Mouse (Mus musculus) forebrain, embryonic 16.5 days (tissue): Measurements from ENCODE around the gene Diablo. TPM values are rescaled to one million over a fixed set of nuclear protein-coding genes. Genes with fewer than 3 reads are reported as not detected.

Experiments
- ATAC-seq: fragments of 200-750 bp; cut with Nextera tagmentation; 2 replicates; pipeline ENCODE4 v1.8.0; 2017; ENCODE audit warnings: mild to moderate bottlenecking, moderate library complexity
- H3K27ac ChIP-seq: fragments of 300-500 bp; sonication (generic); 2 replicates; pipeline ENCODE4 v1.5.1; 2014; ENCODE audit warnings: low read length, control low read depth
- H3K27me3 ChIP-seq: fragments of 300-500 bp; sonication (generic); replicated peaks from 2 replicates; pipeline ENCODE4 v1.6.1; 2014; ENCODE audit warnings: low read length; ENCODE audit not compliant: control insufficient read depth, insufficient read depth
- H3K36me3 ChIP-seq: fragments of 300-500 bp; sonication (generic); 2 replicates; pipeline ENCODE4 v1.6.1; 2014; ENCODE audit not compliant: control insufficient read depth, insufficient read depth
- H3K4me1 ChIP-seq: fragments of 300-500 bp; sonication (generic); replicated peaks from 2 replicates; pipeline ENCODE4 v1.6.1; 2014; ENCODE audit warnings: low read length; ENCODE audit not compliant: control insufficient read depth, insufficient read depth
- H3K4me2 ChIP-seq: fragments of 300-500 bp; sonication (generic); 2 replicates; pipeline ENCODE4 v1.6.1; 2014; ENCODE audit warnings: mild to moderate bottlenecking, low read length, control low read depth
- H3K4me3 ChIP-seq: fragments of 300-500 bp; sonication (generic); replicated peaks from 2 replicates; pipeline ENCODE4 v1.5.1; 2014; ENCODE audit warnings: mild to moderate bottlenecking, low read length, control low read depth
- H3K9ac ChIP-seq: fragments of 300-500 bp; sonication (generic); replicated peaks from 2 replicates; pipeline ENCODE4 v1.6.1; 2014; ENCODE audit warnings: low read depth, low read length, control low read depth
- H3K9me3 ChIP-seq: fragments of 300-500 bp; sonication (generic); 2 replicates; pipeline ENCODE4 v1.6.1; 2016; ENCODE audit warnings: low read length; ENCODE audit not compliant: control insufficient read depth
- WGBS: fragments of 180-500 bp; shearing (Covaris S2); extraction: QIAGEN DNeasy Blood & Tissue Kit; methylation state at CpG from one replicate; pipeline ENCODE4 v1.1.7; 2014; 5-methylcytosine and 5-hydroxymethylcytosine counted together
- polyA plus RNA-seq: library from polyadenylated mRNA; unstranded; fragments of >200 nt; fragmentation: Nextera tagmentation; extraction: Ambion mirVana; gene quantifications from 2 replicates; pipeline ENCODE4 v1.2.1, GENCODE M21; 2015

Diablo gene
- 116 and 123 TPM in 2 replicates for polyA plus RNA-seq

DNA sequence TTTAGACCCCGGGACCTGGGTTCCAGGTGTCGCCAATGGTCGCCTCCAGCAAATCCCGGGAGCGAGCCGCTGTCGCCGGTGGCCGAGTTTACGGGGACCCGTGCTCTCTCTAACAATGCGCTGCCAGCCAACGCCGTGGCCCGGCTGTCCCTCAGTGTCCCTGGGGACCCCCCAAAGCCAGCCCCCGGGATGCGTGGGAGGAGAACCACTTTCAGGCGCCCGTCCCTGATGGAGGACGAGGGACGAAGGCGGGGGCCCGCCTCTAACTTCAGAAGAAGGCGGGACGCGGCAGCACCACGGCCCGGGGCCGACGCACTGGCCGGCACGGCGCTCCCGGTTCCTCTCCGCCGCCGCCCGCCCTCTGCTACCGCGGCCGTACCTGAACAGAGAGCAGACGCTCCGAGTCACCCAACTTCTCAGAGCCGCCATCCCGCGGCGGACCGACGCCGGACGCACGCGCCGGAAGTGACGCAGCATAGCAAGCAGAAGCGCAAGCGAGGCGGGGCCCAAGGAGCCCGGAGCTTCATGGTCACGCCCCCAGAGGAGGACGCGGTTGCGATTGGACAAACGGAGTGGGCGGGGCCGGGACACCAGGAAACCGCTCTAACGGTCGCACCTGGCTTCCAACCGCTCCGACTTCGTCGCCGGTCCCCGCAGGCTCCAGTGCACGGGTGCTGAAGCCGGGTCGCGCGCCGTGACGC is at the start of gene Diablo:
Gene Diablo (minus strand): TSS at position 485 of the 701 bp plus-strand sequence.
- Histone ChIP-seq H3K4me3 (peak within 1 kb of the TSS; percentile 92), H3K36me3 (peaks cover 3% of the 10 kb centered on the region; the same call in 1 of the 2 replicates), H3K27me3 (no peaks in the 10 kb centered on the region), H3K9ac (peak within 1 kb of the TSS; percentile 82), H3K27ac (peak within 1 kb of the TSS; percentile 74), H3K9me3 (no peaks in the 10 kb centered on the region), H3K4me2 (peak within 1 kb of the TSS; percentile 96), H3K4me1 (peaks cover 22% of the 10 kb centered on the region)
- under 1% methylated on average over 81 of the region's 82 CpGs for WGBS
- peak; percentile 99 for ATAC-seq

DNA sequence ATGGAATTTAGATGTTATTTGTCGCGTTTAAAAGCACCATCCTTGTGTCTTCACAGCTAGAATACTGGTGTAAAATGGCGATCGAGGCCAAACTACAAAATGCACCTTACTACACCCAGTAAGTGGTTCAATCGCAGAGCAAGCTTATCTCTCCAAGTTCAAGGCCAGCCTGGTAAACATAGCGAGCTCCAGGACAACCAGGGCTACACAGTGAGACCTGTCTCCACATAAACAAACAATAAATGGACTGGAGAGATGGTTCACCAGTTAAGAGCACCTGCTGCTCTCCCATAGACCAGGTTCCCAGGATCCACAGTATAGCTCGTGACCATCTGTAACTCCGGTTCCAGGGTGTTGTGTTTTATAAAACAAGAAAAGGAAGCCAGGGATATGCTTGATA is 49.4 kb upstream of the Diablo start:
- WGBS, result 68% methylated on average over 8 of the region's 8 CpGs
- no peaks in the 10 kb centered on the region for H3K27me3 ChIP-seq
- ATAC-seq, result 0 out of 2 replicates have a peak, but pooled peaks have one; percentile 21
- H3K4me1 ChIP-seq, result peaks cover 8% of the 10 kb centered on the region
- H3K4me3 ChIP-seq, result peak overlapping the region; percentile 90
- peak overlapping the region; percentile 45 for H3K4me2 ChIP-seq
- H3K36me3 ChIP-seq, result peaks cover 11% of the 10 kb centered on the region
- H3K9me3 ChIP-seq, result no peaks in the 10 kb centered on the region
- H3K9ac ChIP-seq, result no peak overlapping the region
- no peak overlapping the region for H3K27ac ChIP-seq

DNA sequence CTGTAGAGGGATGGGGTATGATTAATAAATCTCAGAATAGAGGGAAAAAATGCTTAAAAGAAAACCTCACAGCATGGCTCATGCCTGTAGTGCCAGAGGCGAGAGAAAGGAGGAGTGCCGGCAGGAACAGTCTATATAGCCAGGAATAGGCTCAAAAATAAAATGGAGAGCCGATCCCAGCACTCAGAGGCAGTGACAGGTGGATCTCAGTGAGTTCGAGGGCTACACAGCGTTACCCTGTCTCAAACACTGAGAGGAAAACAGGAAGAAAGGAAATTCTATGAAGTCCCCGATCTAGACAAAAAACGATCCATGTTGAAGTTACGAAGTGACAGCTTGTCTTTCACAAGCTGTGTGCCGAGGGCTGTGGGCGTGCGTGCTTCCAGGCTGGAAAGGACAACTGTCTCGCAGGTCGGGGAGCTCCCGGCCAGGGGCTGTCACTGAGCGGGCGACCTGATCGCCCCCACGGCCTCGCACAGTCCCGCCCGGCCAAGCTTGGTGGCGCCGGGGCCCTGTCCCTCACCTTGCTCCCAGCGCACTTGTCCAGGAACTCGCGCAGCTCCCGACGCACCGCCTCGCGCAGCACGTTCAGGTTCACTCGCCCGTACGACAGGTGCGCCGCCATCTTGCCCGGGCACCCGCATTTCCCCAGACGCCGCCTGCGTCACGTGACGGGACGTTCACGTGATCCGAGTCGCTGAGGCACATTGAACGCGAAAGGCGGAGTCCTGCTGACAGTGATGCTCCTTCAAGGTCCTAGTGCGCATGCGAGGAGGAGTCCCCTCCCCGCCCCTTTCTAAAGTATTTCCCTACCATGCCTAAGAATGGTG is 48.6 kb upstream of the Diablo start, which contains the start of gene Vps33a:
Gene Vps33a (minus strand): TSS at position 682 of the 830 bp plus-strand sequence.
- peak within 1 kb of the TSS; percentile 86 for H3K9ac ChIP-seq
- peak; percentile 92 for ATAC-seq

DNA sequence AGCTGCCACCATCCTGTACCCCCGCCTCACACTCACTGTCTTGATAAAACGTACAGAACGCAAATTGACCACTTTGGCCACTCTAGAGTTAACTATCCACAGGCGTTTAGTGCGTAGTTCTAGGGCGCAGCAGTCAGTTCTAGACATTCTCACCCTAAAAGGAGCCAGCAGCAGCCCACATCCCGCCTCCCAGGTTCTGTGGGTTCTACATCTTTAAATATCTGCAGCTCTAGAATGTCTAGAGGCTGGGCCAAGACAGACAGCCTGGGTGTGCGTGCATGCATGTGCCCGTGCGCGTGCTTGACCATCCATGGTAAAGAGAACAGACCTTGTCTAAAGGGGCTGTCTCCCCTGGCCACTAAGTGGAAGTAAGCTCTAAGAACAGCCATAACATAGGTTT is 37.2 kb upstream of the Diablo start:
- WGBS, result 95% methylated on average over 11 of the region's 11 CpGs
- Histone ChIP-seq H3K27me3 (no peaks in the 10 kb centered on the region), H3K9ac (no peak overlapping the region), H3K36me3 (peaks cover 37% of the 10 kb centered on the region), H3K27ac (no peak overlapping the region), H3K4me1 (no peaks in the 10 kb centered on the region), H3K4me2 (no peak overlapping the region), H3K4me3 (no peak overlapping the region), H3K9me3 (no peaks in the 10 kb centered on the region)
- no peak for ATAC-seq

More for the DNA sequence above, 48.6 kb upstream of the Diablo start, which contains the start of gene Vps33a:
- Histone ChIP-seq H3K4me2 (peak within 1 kb of the TSS; percentile 85), H3K4me1 (peaks cover 8% of the 10 kb centered on the region), H3K36me3 (peaks cover 8% of the 10 kb centered on the region; the same call in 1 of the 2 replicates), H3K4me3 (peak within 1 kb of the TSS; percentile 90), H3K27me3 (no peaks in the 10 kb centered on the region), H3K9me3 (no peaks in the 10 kb centered on the region), H3K27ac (peak within 1 kb of the TSS; percentile 74)
- WGBS, result 1% methylated on average over 54 of the region's 54 CpGs

DNA sequence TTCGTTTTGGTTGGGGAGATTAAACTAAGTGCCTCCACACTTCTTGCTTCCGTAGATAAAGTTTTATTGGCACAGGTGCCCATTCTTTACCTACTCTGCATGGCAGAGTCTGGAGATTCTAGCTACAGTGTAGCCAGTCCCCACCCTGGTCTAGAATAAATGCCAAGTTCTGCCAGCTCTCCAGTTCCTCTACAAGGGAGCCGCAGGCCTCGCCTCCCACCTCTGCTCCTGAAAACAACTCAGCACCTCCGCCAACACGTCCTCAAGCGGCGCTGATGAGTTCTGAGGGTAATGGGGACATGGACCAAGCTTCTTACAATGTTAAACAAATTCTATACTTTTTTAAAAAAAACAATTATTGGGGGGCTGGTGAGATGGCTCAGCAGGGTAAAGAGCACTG is 35.6 kb upstream of the Diablo start:
- Histone ChIP-seq H3K4me2 (no peak overlapping the region), H3K27me3 (no peaks in the 10 kb centered on the region), H3K4me3 (no peak overlapping the region), H3K27ac (no peak overlapping the region), H3K36me3 (peaks cover 32% of the 10 kb centered on the region), H3K9ac (no peak overlapping the region), H3K4me1 (no peaks in the 10 kb centered on the region), H3K9me3 (no peaks in the 10 kb centered on the region)
- 94% methylated on average over 8 of the region's 8 CpGs for WGBS
- no peak for ATAC-seq

DNA sequence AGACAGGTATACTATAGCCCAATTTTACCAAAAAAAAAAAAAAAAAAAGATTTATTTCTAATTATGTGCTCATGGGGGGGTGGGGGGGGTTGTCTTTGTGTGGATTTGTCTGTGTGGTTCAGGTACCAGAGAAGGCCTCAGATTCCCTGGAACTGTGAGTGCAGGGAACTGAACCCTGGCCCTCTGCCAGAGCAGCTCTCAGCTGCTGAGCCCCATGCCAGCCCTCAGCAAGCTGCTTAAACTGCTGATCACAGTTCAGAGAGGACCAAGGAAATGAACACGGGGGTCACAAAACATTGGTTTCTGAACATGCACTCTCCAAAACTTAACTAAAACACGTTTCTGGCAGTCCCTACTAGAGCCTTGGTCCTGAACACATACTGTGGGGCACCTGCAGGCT is 32.5 kb upstream of the Diablo start:
- H3K4me1 ChIP-seq, result no peaks in the 10 kb centered on the region
- H3K27me3 ChIP-seq, result no peaks in the 10 kb centered on the region
- WGBS, result 73% methylated on average over 2 of the region's 2 CpGs
- H3K4me3 ChIP-seq, result no peak overlapping the region
- H3K9me3 ChIP-seq, result no peaks in the 10 kb centered on the region
- no peak for ATAC-seq
- H3K36me3 ChIP-seq, result peaks cover 17% of the 10 kb centered on the region; the same call in 1 of the 2 replicates
- no peak overlapping the region for H3K27ac ChIP-seq
- no peak overlapping the region for H3K9ac ChIP-seq
- no peak overlapping the region for H3K4me2 ChIP-seq

DNA sequence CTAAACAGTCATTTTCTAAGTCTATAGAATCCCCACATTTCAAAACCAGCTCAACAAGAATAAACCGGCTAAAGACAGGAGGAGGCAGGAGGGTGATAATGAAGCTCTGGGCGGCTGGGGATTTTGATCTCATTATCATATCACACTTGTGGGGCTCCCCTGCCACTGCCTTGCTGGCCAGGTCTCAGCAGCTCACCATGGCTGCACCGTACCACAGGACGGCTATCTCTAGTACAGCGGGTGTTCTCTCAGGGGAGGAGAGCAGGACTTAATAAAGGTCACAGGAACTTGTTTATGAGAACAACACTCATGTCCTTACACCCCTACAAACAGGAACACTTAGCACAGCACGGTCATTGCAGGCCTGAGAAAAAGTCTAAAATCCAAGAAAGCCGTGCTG is 31.7 kb upstream of the Diablo start:
- Histone ChIP-seq H3K27ac (no peak overlapping the region), H3K4me1 (no peaks in the 10 kb centered on the region), H3K27me3 (no peaks in the 10 kb centered on the region), H3K9ac (no peak overlapping the region), H3K36me3 (peaks cover 17% of the 10 kb centered on the region; the same call in 1 of the 2 replicates), H3K4me2 (no peak overlapping the region), H3K9me3 (no peaks in the 10 kb centered on the region), H3K4me3 (no peak overlapping the region)
- WGBS, result 93% methylated on average over 7 of the region's 7 CpGs
- ATAC-seq, result no peak

DNA sequence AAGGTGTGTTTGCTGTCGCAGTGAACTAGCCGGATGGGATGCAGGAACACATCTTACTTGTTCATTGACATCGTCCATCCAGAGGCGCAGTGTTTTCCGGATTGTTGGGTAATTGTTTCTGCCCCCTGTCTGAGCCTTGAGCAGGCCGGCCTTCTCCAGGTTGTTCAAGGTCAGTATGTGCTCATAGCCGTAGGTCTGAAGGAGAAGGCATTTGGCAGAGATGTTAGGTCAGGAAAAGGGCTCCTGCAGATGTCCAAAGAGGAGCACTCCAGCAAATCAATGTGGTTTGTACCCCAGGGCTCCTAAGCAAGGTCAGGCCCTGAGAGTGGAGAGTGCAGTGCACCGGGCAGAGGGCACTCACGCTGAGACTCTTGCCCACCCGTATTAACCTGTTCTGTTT is 9.8 kb upstream of the Diablo start:
- WGBS, result 96% methylated on average over 10 of the region's 10 CpGs
- H3K9me3 ChIP-seq, result no peaks in the 10 kb centered on the region

DNA sequence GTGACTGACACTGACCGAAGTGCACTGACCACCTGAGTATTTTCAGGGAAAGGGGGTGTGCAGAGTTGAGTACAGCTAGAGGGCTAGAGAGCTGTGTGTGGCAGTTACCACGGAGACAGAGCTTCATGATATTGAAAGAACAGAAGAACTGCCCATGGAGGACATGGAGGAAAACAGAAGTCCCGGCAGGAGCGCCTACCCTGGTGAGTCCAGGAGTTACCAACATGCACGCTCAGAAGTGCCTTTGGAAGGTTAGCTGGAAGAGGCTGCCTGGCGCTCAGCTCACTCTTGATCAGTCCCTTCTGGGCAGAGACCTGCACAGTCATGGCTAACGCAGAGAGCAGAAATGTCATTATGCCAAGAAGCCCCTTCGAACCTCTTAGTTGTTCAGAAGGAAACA is 6.1 kb upstream of the Diablo start:
- no peaks in the 10 kb centered on the region for H3K9me3 ChIP-seq
- H3K36me3 ChIP-seq, result peaks cover 32% of the 10 kb centered on the region
- H3K4me2 ChIP-seq, result no peak overlapping the region
- no peak for ATAC-seq
- no peaks in the 10 kb centered on the region for H3K27me3 ChIP-seq
- H3K9ac ChIP-seq, result no peak overlapping the region
- 85% methylated on average over 8 of the region's 8 CpGs for WGBS
- no peak overlapping the region for H3K27ac ChIP-seq
- no peaks in the 10 kb centered on the region for H3K4me1 ChIP-seq
- no peak overlapping the region for H3K4me3 ChIP-seq

More for the DNA sequence above, 9.8 kb upstream of the Diablo start:
- Histone ChIP-seq H3K4me2 (no peak overlapping the region), H3K9ac (no peak overlapping the region), H3K4me1 (no peaks in the 10 kb centered on the region), H3K27ac (no peak overlapping the region), H3K4me3 (no peak overlapping the region), H3K36me3 (peaks cover 39% of the 10 kb centered on the region), H3K27me3 (no peaks in the 10 kb centered on the region)
- ATAC-seq, result no peak
